8 mouse cellular contexts compared by ENCODE assay signal in the genomic region with DNA sequence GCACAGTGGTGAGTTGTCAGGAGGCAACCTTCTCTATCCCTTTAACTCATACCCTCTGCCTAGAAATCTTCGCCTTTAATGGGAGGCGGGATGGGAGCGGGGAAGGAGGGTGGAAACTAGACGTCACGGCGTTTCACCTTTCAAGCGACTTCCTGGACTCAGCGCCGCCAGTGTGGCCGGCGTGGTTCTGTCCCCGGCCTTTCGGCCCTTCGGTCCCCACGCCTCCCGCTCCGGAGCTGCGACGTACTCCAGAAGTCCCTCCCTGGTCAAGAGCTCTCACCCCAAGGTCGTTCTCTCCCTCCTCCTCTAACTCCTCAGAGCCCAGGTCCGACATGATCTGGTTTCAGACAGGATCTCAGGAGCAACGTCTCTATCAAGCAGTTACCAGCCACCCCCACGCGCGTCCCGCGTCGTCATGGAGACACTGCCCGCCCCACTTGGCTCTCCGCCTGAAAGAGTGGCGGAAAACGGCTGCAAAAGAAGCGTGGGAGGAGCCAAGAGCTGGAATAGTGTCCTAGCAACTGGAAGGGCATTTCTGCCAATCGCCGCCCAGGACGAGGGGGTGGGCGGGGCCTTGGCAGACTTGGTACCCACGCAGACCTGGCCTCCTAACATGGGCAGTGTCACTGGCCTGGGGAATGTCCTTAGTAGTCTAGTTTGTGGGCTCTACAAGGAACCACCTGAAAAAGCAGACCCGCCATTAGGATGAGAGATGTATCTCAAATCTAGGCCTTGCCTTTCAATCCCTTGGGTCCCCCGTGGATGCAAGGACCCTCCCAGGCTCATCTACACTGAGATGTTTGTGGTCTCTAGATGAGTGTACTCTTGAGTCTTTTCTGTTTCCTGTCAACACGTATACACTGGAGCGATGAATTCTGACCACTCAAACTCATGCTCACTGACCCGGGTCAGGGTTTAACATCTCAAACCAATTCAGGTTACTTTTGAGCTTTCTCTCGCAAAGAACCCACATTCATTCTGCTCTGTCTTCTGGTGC. TPM values are rescaled to one million over a fixed set of nuclear protein-coding genes. Genes with fewer than 3 reads are reported as not detected.
DNase-seq lines count a peak whose midpoint lies in the region; ATAC-seq lines count a peak whose summit lies in the region.

A gene (minus strand): TSS at position 462 of the 997 bp plus-strand sequence.

- H3K27me3 ChIP-seq in embryonic facial prominence, embryonic 11.5 days (ENCODE audit: control insufficient read depth, insufficient read depth, low read length), result no peaks in the 10 kb centered on the region
- H3K27me3 ChIP-seq in intestine, embryonic 16.5 days (replicated peaks; ENCODE audit: control insufficient read depth, insufficient read depth, low read length), result no peaks in the 10 kb centered on the region

- H3K4me3 ChIP-seq in embryonic facial prominence, embryonic 11.5 days (ENCODE audit: low read depth, low read length), result peak within 1 kb of the TSS; percentile 41
- H3K4me3 ChIP-seq in intestine, embryonic 16.5 days (ENCODE audit: low read length), result peak within 1 kb of the TSS; percentile 56

- no peaks in the 10 kb centered on the region for H3K4me1 ChIP-seq in embryonic facial prominence, embryonic 11.5 days (ENCODE audit: control insufficient read depth, insufficient read depth, low read length)
- H3K4me1 ChIP-seq in intestine, embryonic 16.5 days (ENCODE audit: control insufficient read depth, insufficient read depth, low read length), result peaks cover 4% of the 10 kb centered on the region; the same call in 1 of the 2 replicates

- H3K36me3 ChIP-seq in embryonic facial prominence, embryonic 11.5 days (replicated peaks; ENCODE audit: control insufficient read depth, insufficient read depth, low read depth, low read length), result no peaks in the 10 kb centered on the region
- H3K36me3 ChIP-seq in intestine, embryonic 16.5 days (ENCODE audit: control insufficient read depth, insufficient read depth, low read length), result no peaks in the 10 kb centered on the region

- H3K4me2 ChIP-seq in embryonic facial prominence, embryonic 11.5 days (ENCODE audit: low read depth, low read length), result peak within 1 kb of the TSS; percentile 91
- peak within 1 kb of the TSS; percentile 89 for H3K4me2 ChIP-seq in intestine, embryonic 16.5 days (ENCODE audit: low read depth, low read length)

- ATAC-seq in embryonic facial prominence, embryonic 11.5 days (replicated peaks; ENCODE audit: insufficient number of reproducible peaks, low FRiP score, low TSS enrichment, low read depth), result peak; percentile 81
- peak; percentile 92 for ATAC-seq in intestine, embryonic 16.5 days
- ATAC-seq in megakaryocyte progenitor cell, adult 5-6 weeks (replicated peaks; ENCODE audit: poor library complexity), result peak; percentile 84

- peak within 1 kb of the TSS; percentile 56 for H3K9ac ChIP-seq in embryonic facial prominence, embryonic 11.5 days (replicated peaks; ENCODE audit: low read length)
- H3K9ac ChIP-seq in intestine, embryonic 16.5 days (ENCODE audit: low read depth, low read length), result peak within 1 kb of the TSS; percentile 54; the same call in 1 of the 2 replicates

- no peak within 1 kb of the TSS for H3K27ac ChIP-seq in embryonic facial prominence, embryonic 11.5 days (replicated peaks; ENCODE audit: low read depth, low read length)
- H3K27ac ChIP-seq in intestine, embryonic 16.5 days (ENCODE audit: low read length), result 0 out of 2 replicates have a peak within 1 kb of the TSS, but pooled peaks have one; percentile 15

- no peaks in the 10 kb centered on the region for H3K9me3 ChIP-seq in embryonic facial prominence, embryonic 11.5 days (replicated peaks; ENCODE audit: control insufficient read depth, low read length)
- no peaks in the 10 kb centered on the region for H3K9me3 ChIP-seq in intestine, embryonic 16.5 days (ENCODE audit: control insufficient read depth, low read length)

- intact Hi-C loops in left cerebral cortex, postnatal 14 days (cut with DNase I), result no loop called here

- peak; percentile 100 for DNase-seq in adrenal gland, postnatal 10 days
- DNase-seq in embryonic facial prominence, embryonic 11.5 days (ENCODE audit: low spot score), result peak; percentile 92
- DNase-seq in gonadal fat pad, adult 2 months (ENCODE audit: low read depth), result peak; percentile 45
- peak; percentile 100 for DNase-seq in left cerebral cortex, postnatal 14 days (ENCODE audit: low spot score in 2 of 2)
- DNase-seq in right cerebral cortex, adult 2 months (ENCODE audit: low spot score in 2 of 2), result peak; percentile 100
- peak; percentile 100 for DNase-seq in urinary bladder, adult 2 months (ENCODE audit: low spot score)

- WGBS in embryonic facial prominence, embryonic 11.5 days, result 9% methylated on average over 44 of the region's 44 CpGs
- WGBS in intestine, embryonic 16.5 days, result 10% methylated on average over 44 of the region's 44 CpGs

RNA-seq across cellular contexts. Expression of the gene that starts here (rescaled TPM):
- total RNA-seq in adrenal gland, postnatal 10 days (2021), result 1 to 10 TPM; 3.5 to 4.6 TPM
- polyA plus RNA-seq in embryonic facial prominence, embryonic 11.5 days (2014; fragmentation: Nextera tagmentation; extraction: Ambion mirVana), result 0.66 and 0.76 TPM in 2 replicates
- 2.6 and 6.6 TPM in 2 replicates for polyA plus RNA-seq in gonadal fat pad, adult 2 months (2012; rRNA removed)
- 0.88 and 0.94 TPM in 2 replicates for polyA plus RNA-seq in intestine, embryonic 16.5 days (2015; fragmentation: Nextera tagmentation; extraction: Ambion mirVana)
- 10 to 100 TPM; 13.6 to 17.6 TPM for total RNA-seq in left cerebral cortex, postnatal 14 days (2021)
- total RNA-seq in megakaryocyte progenitor cell, adult 5-6 weeks (2015), result 0.72 and 1.4 TPM in 2 replicates
- total RNA-seq in megakaryocyte progenitor cell, adult 5-6 weeks (2017), result 1.8 and 3.0 TPM in 2 replicates
- polyA plus RNA-seq in urinary bladder, adult 2 months (2012; rRNA removed), result 1.2 and 2.2 TPM in 2 replicates

Comparison
In these comparisons a context has a peak if more than half of its experiments do, and no peak if none do; other contexts are left out.
1. Peak in DNase-seq, ATAC-seq, H3K4me3 ChIP-seq, H3K9ac ChIP-seq and H3K4me2 ChIP-seq in embryonic facial prominence, embryonic 11.5 days; RNA of the gene not detected or under 1 TPM.
2. Peak in ATAC-seq, H3K4me3 ChIP-seq, H3K27ac ChIP-seq, H3K9ac ChIP-seq and H3K4me2 ChIP-seq in intestine, embryonic 16.5 days; RNA of the gene not detected or under 1 TPM.
3. DNase-seq: peak in every context shown above with its lines; median percentile 100 in adrenal gland, postnatal 10 days; 100 in left cerebral cortex, postnatal 14 days; 100 in right cerebral cortex, adult 2 months; 100 in urinary bladder, adult 2 months; 92 in embryonic facial prominence, embryonic 11.5 days; 45 in gonadal fat pad, adult 2 months.